Mouse (Mus musculus) ES-Bruce4 (cell line): ENCODE results near the gene Rap1gap2.

Experiments used
- CTCF ChIP-seq: IDR thresholded peaks from one replicate; pipeline ENCODE4 v1.8.1; 2011; ENCODE audit warnings: low read depth, low read length
- POLR2A ChIP-seq: IDR thresholded peaks from one replicate; pipeline ENCODE4 v1.8.1; 2011; ENCODE audit warnings: low read length; ENCODE audit not compliant: insufficient read depth

DNA sequence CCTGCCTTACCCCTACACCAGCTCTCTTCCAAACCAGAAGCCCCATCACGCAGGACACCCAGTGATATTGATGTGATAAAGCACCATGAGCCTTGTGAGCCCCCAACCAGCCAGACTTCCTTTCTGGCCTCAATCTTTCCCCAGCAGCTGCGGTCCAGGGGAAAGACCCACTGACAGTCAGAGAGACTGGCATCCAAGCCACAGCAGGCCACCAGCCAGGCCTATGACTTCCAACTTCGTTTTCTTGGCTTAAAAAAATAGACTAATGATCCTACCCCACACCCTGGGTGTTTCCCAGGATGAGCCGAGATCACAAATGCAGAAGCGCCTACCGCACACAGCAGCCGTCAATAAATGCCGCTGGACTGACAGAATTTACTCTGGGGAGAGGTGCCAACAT is 151.1 kb downstream of the Rap1gap2 start:
- TF ChIP-seq CTCF, result no peak
- no peak for TF ChIP-seq POLR2A
